In the genomic region with DNA sequence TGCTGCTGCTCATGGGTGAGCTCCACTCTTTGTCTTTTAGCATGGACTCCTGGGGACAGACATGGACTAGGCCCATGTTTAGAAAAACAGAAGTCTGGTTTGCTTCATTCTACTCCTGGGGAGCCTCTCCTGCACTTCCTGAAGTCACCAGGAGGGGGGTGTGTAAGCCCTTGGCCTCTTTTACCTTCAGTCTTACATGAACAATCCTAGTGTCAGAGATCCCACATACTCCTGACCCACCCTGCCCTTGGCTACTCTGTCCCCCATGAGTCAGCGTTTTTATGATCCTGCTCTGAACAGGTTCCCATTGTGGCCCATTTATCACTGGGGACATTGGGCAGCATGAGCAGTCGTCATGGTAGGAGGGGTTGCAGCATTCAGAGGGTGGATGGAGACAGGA, we compare ENCODE assay signal across 9 mouse cellular contexts. TPM values are rescaled to one million over a fixed set of nuclear protein-coding genes. Genes with fewer than 3 reads are reported as not detected.
DNase-seq lines count a peak whose midpoint lies in the region; ATAC-seq lines count a peak whose summit lies in the region.
"Had no signal": no experiment of that assay in that cellular context is flagged by ENCODE, and none has a peak within 500 bp of the region (broad histone marks: within the 10 kb centered on the region; RNA-seq: fewer than 3 reads in every experiment).

No protein-coding gene starts in this region.

- intact Hi-C loops in left cerebral cortex, postnatal 10 days (cut with DNase I): loop anchor here (5.0 to 10.0 kb wide), 2 partner anchors 258 to 391 kb away; partner anchors contain the start of gene Surf6

- DNase-seq in adrenal gland, postnatal 10 days: peak; percentile 61
- DNase-seq in adrenal gland, adult 8-10 months: no peak
- peak; percentile 92 for DNase-seq in midbrain, embryonic 11.5 days (ENCODE audit: low spot score, missing footprints)
- DNase-seq in neural tube, embryonic 11.5 days (ENCODE audit: low spot score): peak; percentile 59
- DNase-seq in forebrain, embryonic 14.5 days (ENCODE audit: low spot score): no peak
- DNase-seq in left cerebral cortex, postnatal 10 days (ENCODE audit: extremely low spot score in 1 of 2, low spot score in 2 of 2): no peak

- no peaks in the 10 kb centered on the region for H3K36me3 ChIP-seq in midbrain, embryonic 11.5 days (ENCODE audit: control insufficient read depth, insufficient read depth, low read length)
- H3K36me3 ChIP-seq in midbrain, embryonic 13.5 days: no peaks in the 10 kb centered on the region
- H3K36me3 ChIP-seq in neural tube, embryonic 11.5 days (ENCODE audit: control insufficient read depth, insufficient read depth, low read length): no peaks in the 10 kb centered on the region
- no peaks in the 10 kb centered on the region for H3K36me3 ChIP-seq in forebrain, embryonic 14.5 days (ENCODE audit: control insufficient read depth, insufficient read depth, low read length)

- no peak for ATAC-seq in midbrain, embryonic 11.5 days (ENCODE audit: low FRiP score)
- ATAC-seq in midbrain, embryonic 13.5 days: no peak
- ATAC-seq in inflammation-experienced regulatory T-cells, adult 6 months: peak; percentile 25
- no peak for ATAC-seq in neural tube, embryonic 11.5 days (ENCODE audit: insufficient read depth, low FRiP score, low TSS enrichment)
- ATAC-seq in forebrain, embryonic 14.5 days: no peak

- 64% methylated on average over 2 of the region's 2 CpGs for WGBS in midbrain, embryonic 11.5 days
- WGBS in midbrain, embryonic 13.5 days: 67% methylated on average over 2 of the region's 2 CpGs
- WGBS in neural tube, embryonic 11.5 days: 48% methylated on average over 2 of the region's 2 CpGs
- WGBS in forebrain, embryonic 14.5 days: 67% methylated on average over 2 of the region's 2 CpGs

- no peak overlapping the region for H3K27ac ChIP-seq in midbrain, embryonic 11.5 days (ENCODE audit: low read depth, low read length)
- no peak overlapping the region for H3K27ac ChIP-seq in midbrain, embryonic 13.5 days
- no peak overlapping the region for H3K27ac ChIP-seq in neural tube, embryonic 11.5 days (ENCODE audit: low read depth, low read length)
- H3K27ac ChIP-seq in forebrain, embryonic 14.5 days (ENCODE audit: low read depth, low read length): no peak overlapping the region

- H3K27me3 ChIP-seq in midbrain, embryonic 11.5 days (ENCODE audit: control insufficient read depth, insufficient read depth, low read length): no peaks in the 10 kb centered on the region
- H3K27me3 ChIP-seq in midbrain, embryonic 13.5 days: no peaks in the 10 kb centered on the region
- no peaks in the 10 kb centered on the region for H3K27me3 ChIP-seq in neural tube, embryonic 11.5 days (ENCODE audit: control insufficient read depth, insufficient read depth, low read length)
- H3K27me3 ChIP-seq in forebrain, embryonic 14.5 days (replicated peaks; ENCODE audit: control insufficient read depth, insufficient read depth, low read length): no peaks in the 10 kb centered on the region

- H3K4me3 ChIP-seq in midbrain, embryonic 11.5 days (ENCODE audit: low read depth, low read length): no peak overlapping the region
- no peak overlapping the region for H3K4me3 ChIP-seq in midbrain, embryonic 13.5 days (replicated peaks)
- H3K4me3 ChIP-seq in neural tube, embryonic 11.5 days (ENCODE audit: low read depth, low read length): no peak overlapping the region
- H3K4me3 ChIP-seq in forebrain, embryonic 14.5 days (ENCODE audit: low read depth, low read length): no peak overlapping the region

- H3K4me2 ChIP-seq in midbrain, embryonic 11.5 days: no peak overlapping the region
- H3K4me2 ChIP-seq in midbrain, embryonic 13.5 days (replicated peaks): no peak overlapping the region
- H3K4me2 ChIP-seq in neural tube, embryonic 11.5 days (ENCODE audit: low read depth): no peak overlapping the region
- no peak overlapping the region for H3K4me2 ChIP-seq in forebrain, embryonic 14.5 days (ENCODE audit: low read length)

- H3K9me3 ChIP-seq in midbrain, embryonic 11.5 days (ENCODE audit: control insufficient read depth, low read length): no peaks in the 10 kb centered on the region
- H3K9me3 ChIP-seq in midbrain, embryonic 13.5 days: no peaks in the 10 kb centered on the region
- no peaks in the 10 kb centered on the region for H3K9me3 ChIP-seq in neural tube, embryonic 11.5 days (ENCODE audit: control insufficient read depth, low read length)
- no peaks in the 10 kb centered on the region for H3K9me3 ChIP-seq in forebrain, embryonic 14.5 days (replicated peaks; ENCODE audit: control insufficient read depth, low read length)

- H3K4me1 ChIP-seq in midbrain, embryonic 11.5 days (ENCODE audit: control insufficient read depth, insufficient read depth, low read length): peaks cover 4% of the 10 kb centered on the region
- H3K4me1 ChIP-seq in midbrain, embryonic 13.5 days (replicated peaks): peaks cover 8% of the 10 kb centered on the region
- H3K4me1 ChIP-seq in neural tube, embryonic 11.5 days (ENCODE audit: control insufficient read depth, insufficient read depth, low read length): peaks cover under 1% of the 10 kb centered on the region; the same call in 1 of the 2 replicates
- peaks cover 1% of the 10 kb centered on the region for H3K4me1 ChIP-seq in forebrain, embryonic 14.5 days (ENCODE audit: control insufficient read depth, insufficient read depth, low read length)

- H3K9ac ChIP-seq in midbrain, embryonic 11.5 days (ENCODE audit: low read length): no peak overlapping the region
- no peak overlapping the region for H3K9ac ChIP-seq in midbrain, embryonic 13.5 days (replicated peaks)
- H3K9ac ChIP-seq in neural tube, embryonic 11.5 days (ENCODE audit: low read length): no peak overlapping the region
- H3K9ac ChIP-seq in forebrain, embryonic 14.5 days (ENCODE audit: low read length): no peak overlapping the region

RNA-seq across cellular contexts. Expression of gene Fam69b, which starts 15.7 kb away (rescaled TPM):
- total RNA-seq in adrenal gland, postnatal 10 days (2021): 10 to 100 TPM in 1 of 2 experiments, 1 to 10 TPM in 1; 9.1 to 17.1 TPM
- total RNA-seq in adrenal gland, adult 8-10 months (2022): 10 to 100 TPM in 2 of 4 experiments, 1 to 10 TPM in 2; 9.1 to 11.9 (median 10.4) TPM
- 42.9 and 47.4 TPM in 2 replicates for polyA plus RNA-seq in midbrain, embryonic 11.5 days (2014; fragmentation: Nextera tagmentation; extraction: Ambion mirVana)
- polyA plus RNA-seq in midbrain, embryonic 13.5 days (2015; fragmentation: Nextera tagmentation; extraction: Ambion mirVana): 112 and 118 TPM in 2 replicates
- 1 to 10 TPM; 1.2 to 4.2 (median 2.1) TPM for polyA plus RNA-seq in inflammation-experienced regulatory T-cells, adult 6 months (2017; shearing (Covaris generic))
- 43.7 and 50.3 TPM in 2 replicates for polyA plus RNA-seq in neural tube, embryonic 11.5 days (2014; fragmentation: Nextera tagmentation; extraction: Ambion mirVana)
- 97.4 and 101 TPM in 2 replicates for polyA plus RNA-seq in forebrain, embryonic 14.5 days (2014; fragmentation: Nextera tagmentation; extraction: Ambion mirVana)
- 10 to 100 TPM; 88.2 to 90.8 TPM for total RNA-seq in left cerebral cortex, postnatal 10 days (2021)

RNA-seq across cellular contexts. Expression of gene Lcn4, which starts 27.1 kb away (rescaled TPM):
- not detected for total RNA-seq in adrenal gland, postnatal 10 days (2021)
- not detected for total RNA-seq in adrenal gland, adult 8-10 months (2022)
- polyA plus RNA-seq in midbrain, embryonic 11.5 days (2014; fragmentation: Nextera tagmentation; extraction: Ambion mirVana): not detected in 2 replicates
- polyA plus RNA-seq in midbrain, embryonic 13.5 days (2015; fragmentation: Nextera tagmentation; extraction: Ambion mirVana): not detected in 2 replicates
- polyA plus RNA-seq in inflammation-experienced regulatory T-cells, adult 6 months (2017; shearing (Covaris generic)): under 1 TPM in 2 of 3 experiments, not detected in 1; 0.59 to 0.96 TPM
- polyA plus RNA-seq in neural tube, embryonic 11.5 days (2014; fragmentation: Nextera tagmentation; extraction: Ambion mirVana): not detected in 2 replicates
- not detected in 2 replicates for polyA plus RNA-seq in forebrain, embryonic 14.5 days (2014; fragmentation: Nextera tagmentation; extraction: Ambion mirVana)
- not detected for total RNA-seq in left cerebral cortex, postnatal 10 days (2021)
- polyA plus RNA-seq: gonadal fat pad, adult 2 months had no signal

RNA-seq across cellular contexts. Expression of gene Agpat2, which starts 39.7 kb away (rescaled TPM):
- total RNA-seq in adrenal gland, postnatal 10 days (2021): 100 to 1,000 TPM; 333 to 433 TPM
- total RNA-seq in adrenal gland, adult 8-10 months (2022): 100 to 1,000 TPM in 3 of 4 experiments, 10 to 100 TPM in 1; 86.0 to 354 (median 247) TPM
- polyA plus RNA-seq in midbrain, embryonic 11.5 days (2014; fragmentation: Nextera tagmentation; extraction: Ambion mirVana): 8.2 TPM in 2 replicates
- 4.0 and 5.3 TPM in 2 replicates for polyA plus RNA-seq in midbrain, embryonic 13.5 days (2015; fragmentation: Nextera tagmentation; extraction: Ambion mirVana)
- 1 to 10 TPM; 6.6 to 9.1 (median 7.4) TPM for polyA plus RNA-seq in inflammation-experienced regulatory T-cells, adult 6 months (2017; shearing (Covaris generic))
- 6.8 and 7.5 TPM in 2 replicates for polyA plus RNA-seq in neural tube, embryonic 11.5 days (2014; fragmentation: Nextera tagmentation; extraction: Ambion mirVana)
- 4.0 TPM in 2 replicates for polyA plus RNA-seq in forebrain, embryonic 14.5 days (2014; fragmentation: Nextera tagmentation; extraction: Ambion mirVana)
- total RNA-seq in left cerebral cortex, postnatal 10 days (2021): 1 to 10 TPM; 1.6 to 2.2 TPM

RNA-seq across cellular contexts. Expression of gene Gm20532, which starts 57.5 kb away (rescaled TPM):
- total RNA-seq in adrenal gland, postnatal 10 days (2021): not detected
- total RNA-seq in adrenal gland, adult 8-10 months (2022): not detected
- polyA plus RNA-seq in midbrain, embryonic 11.5 days (2014; fragmentation: Nextera tagmentation; extraction: Ambion mirVana): not detected in 2 replicates
- polyA plus RNA-seq in midbrain, embryonic 13.5 days (2015; fragmentation: Nextera tagmentation; extraction: Ambion mirVana): not detected in 2 replicates
- polyA plus RNA-seq in inflammation-experienced regulatory T-cells, adult 6 months (2017; shearing (Covaris generic)): not detected
- polyA plus RNA-seq in neural tube, embryonic 11.5 days (2014; fragmentation: Nextera tagmentation; extraction: Ambion mirVana): not detected in 2 replicates
- polyA plus RNA-seq in forebrain, embryonic 14.5 days (2014; fragmentation: Nextera tagmentation; extraction: Ambion mirVana): not detected in 2 replicates
- total RNA-seq in left cerebral cortex, postnatal 10 days (2021): not detected
- polyA plus RNA-seq: gonadal fat pad, adult 2 months had no signal

Comparison
In these comparisons a context has a peak if more than half of its experiments do, and no peak if none do; other contexts are left out.
1. DNase-seq: peak in adrenal gland, postnatal 10 days (single experiment), midbrain, embryonic 11.5 days (single experiment) and neural tube, embryonic 11.5 days (single experiment); none in adrenal gland, adult 8-10 months (single experiment), forebrain, embryonic 14.5 days (single experiment) and left cerebral cortex, postnatal 10 days (0 of 2).